Mouse (Mus musculus): ENCODE results near the gene Mylk3. TPM values are rescaled to one million over a fixed set of nuclear protein-coding genes. Genes with fewer than 3 reads are reported as not detected.

The Mylk3 gene
- 40.7 and 82.3 TPM in 2 replicates for polyA plus RNA-seq (2012)

GRCm38 (mm10) chr8:85386205-85386604, at the start of gene Mylk3:
Gene Mylk3, minus strand, starts transcription at chr8:85386345.
- TF ChIP-seq GATA1 (IDR thresholded peaks at IDR 0.05; ENCODE audit: low read length) = no peak

GRCm38 (mm10) chr8:85435736-85436135, 49.6 kb upstream of the Mylk3 start:
- no peak for TF ChIP-seq GATA1 (IDR thresholded peaks at IDR 0.05; ENCODE audit: low read length)

GRCm38 (mm10) chr8:85434817-85435216, 48.7 kb upstream of the Mylk3 start:
- TF ChIP-seq GATA1 (IDR thresholded peaks at IDR 0.05; ENCODE audit: low read length) = no peak

- no peak for TF ChIP-seq GATA1 (IDR thresholded peaks at IDR 0.05; ENCODE audit: low read length)
Observed at GRCm38 (mm10) chr8:85433017-85433393, 46.9 kb upstream of the Mylk3 start.

GRCm38 (mm10) chr8:85432168-85433016, 46.2 kb upstream of the Mylk3 start, which contains the start of gene 4921524J17Rik:
Gene 4921524J17Rik, minus strand, starts transcription at chr8:85432833.
- TF ChIP-seq GATA1 (IDR thresholded peaks at IDR 0.05; ENCODE audit: low read length) = no peak

- no peak for TF ChIP-seq GATA1 (IDR thresholded peaks at IDR 0.05; ENCODE audit: low read length)
Observed at GRCm38 (mm10) chr8:85431281-85432167, 45.4 kb upstream of the Mylk3 start.

GRCm38 (mm10) chr8:85430801-85431200, 44.7 kb upstream of the Mylk3 start:
- TF ChIP-seq GATA1 (IDR thresholded peaks at IDR 0.05; ENCODE audit: low read length) = no peak

- peak; percentile 82 for TF ChIP-seq GATA1 (IDR thresholded peaks at IDR 0.05; ENCODE audit: low read length)
Observed at GRCm38 (mm10) chr8:85429219-85429618, 43.1 kb upstream of the Mylk3 start.

GRCm38 (mm10) chr8:85427026-85427425, 40.9 kb upstream of the Mylk3 start:
- TF ChIP-seq GATA1 (IDR thresholded peaks at IDR 0.05; ENCODE audit: low read length) = peak; percentile 54

- TF ChIP-seq GATA1 (IDR thresholded peaks at IDR 0.05; ENCODE audit: low read length) = no peak
Observed at GRCm38 (mm10) chr8:85421329-85421728, 35.2 kb upstream of the Mylk3 start.

GRCm38 (mm10) chr8:85408526-85408925, 22.4 kb upstream of the Mylk3 start:
- TF ChIP-seq GATA1 (IDR thresholded peaks at IDR 0.05; ENCODE audit: low read length) = no peak

- TF ChIP-seq GATA1 (IDR thresholded peaks at IDR 0.05; ENCODE audit: low read length) = no peak
Observed at GRCm38 (mm10) chr8:85408053-85408505, 21.9 kb upstream of the Mylk3 start.

GRCm38 (mm10) chr8:85405961-85406360, 19.8 kb upstream of the Mylk3 start:
- TF ChIP-seq GATA1 (IDR thresholded peaks at IDR 0.05; ENCODE audit: low read length) = no peak

GRCm38 (mm10) chr8:85405418-85405817, 19.3 kb upstream of the Mylk3 start:
- no peak for TF ChIP-seq GATA1 (IDR thresholded peaks at IDR 0.05; ENCODE audit: low read length)

- no peak for TF ChIP-seq GATA1 (IDR thresholded peaks at IDR 0.05; ENCODE audit: low read length)
Observed at GRCm38 (mm10) chr8:85398548-85398947, 12.4 kb upstream of the Mylk3 start.

- no peak for TF ChIP-seq GATA1 (IDR thresholded peaks at IDR 0.05; ENCODE audit: low read length)
Observed at GRCm38 (mm10) chr8:85397508-85397907, 11.4 kb upstream of the Mylk3 start.
